Mouse (Mus musculus) cortical plate, adult 2 months (tissue): Measurements from ENCODE around the gene Agap3. TPM values are rescaled to one million over a fixed set of nuclear protein-coding genes. Genes with fewer than 3 reads are reported as not detected.

Source experiments
- H3K27ac ChIP-seq: fragments of 200-500 bp; 2 replicates; pipeline ENCODE4 v1.5.1; 2012; ENCODE audit warnings: low read length, control low read depth, inconsistent platforms; ENCODE audit not compliant: insufficient read depth
- H3K4me1 ChIP-seq: fragments of 200-500 bp; 2 replicates; pipeline ENCODE4 v1.6.1; 2011; ENCODE audit warnings: low read length; ENCODE audit not compliant: control insufficient read depth, insufficient read depth
- H3K4me3 ChIP-seq: fragments of 200-500 bp; 2 replicates; pipeline ENCODE4 v1.5.1; 2011; ENCODE audit warnings: mild to moderate bottlenecking, low read length, control low read depth; ENCODE audit not compliant: insufficient read depth
- CTCF ChIP-seq: fragments of 200-500 bp; IDR thresholded peaks from 2 replicates; pipeline ENCODE4 v1.5.1; 2011; ENCODE audit warnings: mild to moderate bottlenecking, control low read depth, low read length; ENCODE audit not compliant: insufficient read depth; ENCODE audit errors: extremely low read depth
- POLR2A ChIP-seq: fragments of 200-500 bp; IDR thresholded peaks from 2 replicates; pipeline ENCODE4 v1.6.1; 2011; ENCODE audit warnings: mild to moderate bottlenecking, low read length, control low read depth; ENCODE audit not compliant: insufficient read depth; ENCODE audit errors: extremely low read depth
- polyA plus RNA-seq: library from polyadenylated mRNA; depleted of rRNA; stranded (reverse); fragments of >200 nt; gene quantifications from 2 replicates; pipeline ENCODE4 v1.2.3, GENCODE M21; 2012

The Agap3 gene
- polyA plus RNA-seq, 1 experiment: 438 TPM

- Histone ChIP-seq H3K27ac (no peak overlapping the region), H3K4me1 (no peaks in the 10 kb centered on the region)
- TF ChIP-seq POLR2A (no peak), CTCF (no peak)
Observed at GRCm38 (mm10) chr5:24508406-24508805, 56.4 kb downstream of the Agap3 start.

GRCm38 (mm10) chr5:24510635-24511034 is 58.7 kb downstream of the Agap3 start:
- TF ChIP-seq POLR2A (no peak), CTCF (peak; percentile 58)
- no peak overlapping the region for H3K4me3 ChIP-seq
- H3K27ac ChIP-seq: no peak overlapping the region
- no peaks in the 10 kb centered on the region for H3K4me1 ChIP-seq

More at GRCm38 (mm10) chr5:24508406-24508805, 56.4 kb downstream of the Agap3 start:
- H3K4me3 ChIP-seq: no peak overlapping the region

- H3K4me1 ChIP-seq: no peaks in the 10 kb centered on the region
- no peak overlapping the region for H3K27ac ChIP-seq
- H3K4me3 ChIP-seq: no peak overlapping the region
- TF ChIP-seq CTCF: no peak
- no peak for TF ChIP-seq POLR2A
Observed at GRCm38 (mm10) chr5:24512271-24512670, 60.3 kb downstream of the Agap3 start.

- H3K4me3 ChIP-seq: no peak overlapping the region
- no peaks in the 10 kb centered on the region for H3K4me1 ChIP-seq
- no peak overlapping the region for H3K27ac ChIP-seq
- TF ChIP-seq CTCF (no peak), POLR2A (no peak)
Observed at GRCm38 (mm10) chr5:24521366-24521765, 69.4 kb downstream of the Agap3 start.

- TF ChIP-seq POLR2A: no peak
- TF ChIP-seq CTCF: no peak
- no peak overlapping the region for H3K4me3 ChIP-seq
- no peaks in the 10 kb centered on the region for H3K4me1 ChIP-seq
- H3K27ac ChIP-seq: no peak overlapping the region
Observed at GRCm38 (mm10) chr5:24523806-24524205, 71.8 kb downstream of the Agap3 start.

GRCm38 (mm10) chr5:24524522-24524921 is 72.5 kb downstream of the Agap3 start:
- no peak overlapping the region for H3K4me3 ChIP-seq
- no peak overlapping the region for H3K27ac ChIP-seq
- TF ChIP-seq CTCF (no peak), POLR2A (no peak)
- no peaks in the 10 kb centered on the region for H3K4me1 ChIP-seq

GRCm38 (mm10) chr5:24525360-24526189 is 73.6 kb downstream of the Agap3 start:
- TF ChIP-seq POLR2A (no peak), CTCF (no peak)
- Histone ChIP-seq H3K27ac (no peak overlapping the region), H3K4me3 (no peak overlapping the region), H3K4me1 (no peaks in the 10 kb centered on the region)

GRCm38 (mm10) chr5:24526190-24526888 is 74.4 kb downstream of the Agap3 start:
- H3K4me1 ChIP-seq: no peaks in the 10 kb centered on the region
- H3K4me3 ChIP-seq: no peak overlapping the region
- no peak for TF ChIP-seq CTCF
- no peak for TF ChIP-seq POLR2A
- H3K27ac ChIP-seq: no peak overlapping the region

GRCm38 (mm10) chr5:24526889-24527230 is 74.9 kb downstream of the Agap3 start, which contains the start of gene Gbx1:
TSS of gene Gbx1 (minus strand) at chr5:24527202.
- no peak within 1 kb of the TSS for H3K4me3 ChIP-seq

GRCm38 (mm10) chr5:24527780-24528179 is 75.8 kb downstream of the Agap3 start:
- Histone ChIP-seq H3K27ac (no peak overlapping the region), H3K4me1 (no peaks in the 10 kb centered on the region), H3K4me3 (no peak overlapping the region)
- TF ChIP-seq POLR2A (no peak), CTCF (no peak)

More at GRCm38 (mm10) chr5:24526889-24527230, 74.9 kb downstream of the Agap3 start, which contains the start of gene Gbx1:
- no peak within 1 kb of the TSS for H3K27ac ChIP-seq
- TF ChIP-seq CTCF (no peak), POLR2A (no peak)
- H3K4me1 ChIP-seq: no peaks in the 10 kb centered on the region

GRCm38 (mm10) chr5:24530042-24530689 is 78.2 kb downstream of the Agap3 start:
- no peaks in the 10 kb centered on the region for H3K4me1 ChIP-seq
- no peak overlapping the region for H3K27ac ChIP-seq
- TF ChIP-seq CTCF (peak; percentile 100), POLR2A (no peak)
- no peak overlapping the region for H3K4me3 ChIP-seq
